Mouse (Mus musculus) urinary bladder, postnatal 14 days (tissue): ENCODE measurements around the gene Tpsg1.

Experiments
- DNase-seq: peaks from one replicate; pipeline ENCODE4 v3.0.0; 2021; ENCODE audit warnings: low spot score

Gene Tpsg1

DNA sequence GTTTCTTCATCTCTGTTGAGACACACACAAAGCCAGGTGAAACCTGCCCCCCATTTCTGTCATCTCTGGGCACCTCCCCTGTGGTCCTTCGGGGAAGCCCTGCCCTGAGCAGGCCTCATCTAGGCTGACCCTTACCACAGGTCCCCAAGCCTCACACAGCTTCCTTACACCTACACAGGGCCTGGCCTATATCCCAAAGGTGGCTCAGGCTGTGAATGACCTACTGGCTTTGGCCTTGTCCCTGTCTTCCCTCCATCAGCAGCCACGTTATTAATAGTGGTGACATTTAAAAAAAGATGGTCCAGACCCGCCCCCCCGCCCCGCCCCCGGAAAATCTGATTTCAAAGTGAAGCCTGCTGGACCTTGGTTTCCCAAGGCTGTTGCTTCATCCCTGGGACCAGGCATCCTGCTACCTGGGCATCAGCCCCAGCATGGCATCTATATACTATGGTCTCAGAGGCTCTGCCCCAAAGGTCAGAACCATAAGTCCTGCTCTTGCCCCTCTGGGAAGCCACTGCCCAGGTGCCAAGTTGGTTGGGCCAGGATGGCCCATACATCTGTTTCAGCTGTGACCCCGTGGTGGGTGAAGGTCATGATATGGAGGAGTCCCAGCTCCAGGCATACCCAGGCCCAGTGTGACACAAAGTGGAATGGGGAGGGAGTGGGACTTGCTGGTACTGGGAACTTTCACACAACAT is 39.4 kb downstream of the Tpsg1 start:
- DNase-seq: no peak

GRCm38 (mm10) chr17:25409621-25410020 is 40.5 kb downstream of the Tpsg1 start:
- no peak for DNase-seq

DNA sequence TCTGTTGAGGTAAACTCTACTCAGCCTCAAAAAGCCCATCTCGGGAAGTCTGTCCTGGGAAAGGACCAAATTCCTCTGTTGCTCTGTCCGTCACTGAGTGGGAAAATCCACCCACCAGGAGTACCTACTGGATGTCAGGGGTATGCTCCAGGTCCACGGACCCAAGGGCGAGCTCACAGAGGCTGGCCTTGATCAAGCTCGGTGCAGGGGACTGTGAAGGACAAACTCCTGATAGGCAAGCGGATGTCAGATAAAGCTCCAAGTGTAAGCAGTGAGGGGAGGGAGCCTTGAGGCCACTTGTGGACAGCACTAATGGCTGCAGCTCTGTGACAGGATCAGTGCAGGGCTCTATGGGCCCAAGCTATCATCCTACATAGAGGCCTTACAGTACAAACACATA is 41.1 kb downstream of the Tpsg1 start:
- no peak for DNase-seq

DNA sequence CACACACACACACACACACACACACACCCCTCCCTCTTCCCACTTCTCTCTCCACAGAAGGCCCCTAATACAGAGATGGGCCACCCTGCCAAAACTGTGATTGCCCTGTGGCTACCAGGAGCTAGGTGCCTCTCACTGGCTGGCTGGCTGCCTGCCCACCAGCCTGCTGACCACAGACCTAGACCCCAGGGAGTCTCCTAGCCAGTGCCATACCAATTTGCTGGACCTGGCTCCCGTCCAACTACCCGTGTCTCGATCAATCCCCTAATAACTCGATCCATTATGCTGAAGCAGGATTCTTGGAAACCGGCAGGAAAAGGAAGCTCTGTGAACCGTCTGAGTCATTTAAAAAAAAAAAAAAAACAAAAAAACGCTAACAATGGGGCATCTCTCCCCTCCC is 41.7 kb downstream of the Tpsg1 start:
- no peak for DNase-seq

DNA sequence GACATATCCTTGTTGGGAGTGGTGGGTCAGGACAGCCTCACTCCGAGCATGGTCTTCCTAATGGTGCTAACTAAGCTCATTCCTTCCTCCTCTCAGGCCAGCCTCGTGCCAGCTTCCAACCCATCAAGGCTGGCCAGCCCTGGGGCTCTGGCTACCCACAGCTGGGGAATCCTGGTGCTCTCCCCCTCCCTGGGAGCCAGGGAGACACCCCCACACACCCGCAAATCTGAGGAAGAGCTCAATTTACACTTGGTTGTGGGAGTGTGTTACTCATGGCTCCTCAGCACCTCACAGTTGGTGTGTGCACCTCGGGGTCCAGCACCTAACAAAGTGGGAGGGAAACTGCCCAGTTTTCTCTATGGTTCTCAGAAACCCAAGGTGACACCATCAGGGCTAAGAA is 42.2 kb downstream of the Tpsg1 start:
- no peak for DNase-seq

- DNase-seq: no peak
These were observed 45.1 kb downstream of the Tpsg1 start for GRCm38 (mm10) chr17:25414209-25414608.

DNA sequence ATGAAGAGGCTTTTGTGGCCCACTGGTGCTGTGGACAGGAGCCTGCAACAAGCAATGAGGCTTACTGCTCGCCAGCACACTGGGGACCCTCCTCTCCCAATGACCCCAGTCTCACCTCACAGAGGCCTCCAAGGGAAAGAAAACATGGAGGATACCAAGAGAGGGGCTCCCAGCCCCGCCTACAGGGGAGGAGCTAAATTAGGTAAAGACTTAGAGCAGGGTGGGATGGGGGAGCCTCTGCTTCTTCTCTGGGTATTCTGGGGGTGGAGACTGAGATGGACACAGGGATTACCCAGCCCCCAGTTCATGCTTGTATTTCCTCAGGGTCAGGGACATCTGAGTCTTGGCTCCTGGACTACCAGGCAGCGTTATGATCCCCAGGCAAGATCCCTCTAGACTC is 45.8 kb downstream of the Tpsg1 start:
- no peak for DNase-seq

DNA sequence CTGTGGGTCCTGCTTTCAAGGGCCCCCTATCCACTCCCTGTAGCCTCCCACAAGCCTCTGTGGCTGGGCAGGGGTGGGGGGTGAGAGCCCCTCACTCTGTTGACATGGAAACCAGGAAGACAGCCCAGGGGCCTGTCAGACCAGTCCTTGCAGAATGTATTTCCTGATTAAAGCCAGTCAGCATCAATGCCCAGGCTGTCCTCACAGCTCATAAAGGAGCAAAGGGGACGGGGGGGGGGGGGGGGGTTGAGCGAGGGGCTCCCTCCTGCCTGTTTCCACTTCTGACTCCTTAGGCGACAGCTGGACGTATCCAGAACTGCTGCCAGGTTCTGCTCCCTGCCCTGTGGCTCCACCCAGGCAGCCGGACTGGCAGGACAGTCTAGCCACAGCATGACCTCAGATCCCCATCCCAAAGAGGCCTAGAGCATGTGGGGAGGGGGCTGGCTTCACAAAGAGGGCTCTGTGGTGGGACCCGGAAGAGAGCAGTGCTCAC is 46.4 kb downstream of the Tpsg1 start:
- no peak for DNase-seq

DNA sequence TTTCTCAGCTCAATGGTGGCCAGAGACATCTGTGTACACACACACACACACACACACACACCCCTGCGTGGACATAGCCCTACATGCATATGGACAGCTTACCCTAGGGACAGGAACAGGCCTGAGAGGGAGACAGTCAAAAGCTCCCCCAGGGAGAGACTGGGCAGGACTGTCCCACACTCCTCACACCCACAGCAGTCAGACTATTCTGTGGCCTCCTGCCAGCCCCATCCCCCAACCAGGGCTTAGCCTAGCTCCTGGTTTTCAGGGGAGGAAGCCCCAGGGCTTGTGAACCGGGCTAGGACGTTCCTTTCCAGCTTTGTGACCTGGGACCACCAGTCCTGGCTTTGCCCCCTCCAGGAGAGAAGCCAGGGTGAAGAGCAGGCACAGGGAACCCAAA is 47.1 kb downstream of the Tpsg1 start:
- DNase-seq: peak; percentile 25

- peak; percentile 17 for DNase-seq
These were observed 48.9 kb downstream of the Tpsg1 start for GRCm38 (mm10) chr17:25417990-25418389.

- DNase-seq: no peak
These were observed 49.9 kb downstream of the Tpsg1 start for GRCm38 (mm10) chr17:25418926-25419325.

DNA sequence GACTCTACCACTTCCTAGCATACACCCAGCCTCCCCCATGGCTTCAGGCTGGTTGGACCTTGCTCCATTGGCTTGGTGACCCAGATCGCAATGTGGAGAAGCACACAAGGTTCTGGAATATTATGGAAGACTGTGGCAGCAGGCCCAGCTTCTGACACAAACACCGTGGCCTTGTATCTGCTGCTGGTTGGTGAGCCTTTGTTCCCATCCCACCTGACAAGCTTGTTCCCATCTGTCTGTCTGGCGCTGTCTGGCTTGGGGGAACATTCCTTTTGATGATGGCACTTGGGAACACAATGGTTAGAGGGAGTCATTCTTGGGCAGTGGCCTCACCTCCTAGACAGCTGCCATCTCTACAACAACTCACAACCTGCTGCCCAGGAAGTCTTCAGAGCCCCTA is 51.9 kb downstream of the Tpsg1 start:
- no peak for DNase-seq
